Comparison of ENCODE assay signal across 22 mouse cellular contexts in genomic region chr5:136147704-136148103, GRCm38 (mm10). TPM values are rescaled to one million over a fixed set of nuclear protein-coding genes. Genes with fewer than 3 reads are reported as not detected.
DNase-seq lines count a peak whose midpoint lies in the region; ATAC-seq and TF ChIP-seq lines count a peak whose summit lies in the region.
"Had no signal": no experiment of that assay in that cellular context is flagged by ENCODE, and none has a peak within 500 bp of the region (broad histone marks: within the 10 kb centered on the region; RNA-seq: fewer than 3 reads in every experiment).

No protein-coding gene starts in this region.

- H3K4me3 ChIP-seq in megakaryocyte, embryonic 14.5 days (replicated peaks): peak overlapping the region; percentile 28
- H3K4me3 ChIP-seq in bone marrow, adult 2 months (replicated peaks; ENCODE audit: control insufficient read depth, low read depth, low read length): no peak overlapping the region
- no peak overlapping the region for H3K4me3 ChIP-seq in midbrain, embryonic 16.5 days (ENCODE audit: low read depth, low read length)
- H3K4me3 ChIP-seq: embryonic facial prominence, embryonic 12.5 days; embryonic facial prominence, embryonic 15.5 days; hindbrain, embryonic 12.5 days; hindbrain, embryonic 15.5 days had no signal

- H3K9me3 ChIP-seq in megakaryocyte, embryonic 14.5 days: no peaks in the 10 kb centered on the region
- no peaks in the 10 kb centered on the region for H3K9me3 ChIP-seq in midbrain, embryonic 16.5 days (replicated peaks; ENCODE audit: control insufficient read depth, low read length, poor library complexity, severe bottlenecking)
- H3K9me3 ChIP-seq: embryonic facial prominence, embryonic 15.5 days; hindbrain, embryonic 12.5 days; hindbrain, embryonic 15.5 days had no signal

- H3K9ac ChIP-seq in midbrain, embryonic 16.5 days (ENCODE audit: low read depth, low read length): no peak overlapping the region
- H3K9ac ChIP-seq: embryonic facial prominence, embryonic 12.5 days; embryonic facial prominence, embryonic 15.5 days; forebrain, postnatal 0 days; hindbrain, embryonic 12.5 days; hindbrain, embryonic 15.5 days had no signal

- peaks cover 91% of the 10 kb centered on the region for H3K4me1 ChIP-seq in megakaryocyte, embryonic 14.5 days
- H3K4me1 ChIP-seq in bone marrow, adult 2 months (ENCODE audit: control insufficient read depth, insufficient read depth, low read length): peaks cover 14% of the 10 kb centered on the region
- H3K4me1 ChIP-seq in midbrain, embryonic 16.5 days (ENCODE audit: control insufficient read depth, insufficient read depth, low read length): no peaks in the 10 kb centered on the region
- H3K4me1 ChIP-seq: embryonic facial prominence, embryonic 12.5 days; embryonic facial prominence, embryonic 15.5 days; hindbrain, embryonic 12.5 days; hindbrain, embryonic 15.5 days had no signal

- peak; percentile 42 for DNase-seq in thymus, postnatal 14 days
- no peak for DNase-seq in thymus, postnatal 0 days (ENCODE audit: low spot score)
- no peak for DNase-seq in heart, adult 18-20 months
- DNase-seq: adrenal gland, adult 2 months; adrenal gland, postnatal 14 days; cerebellum, adult 18-20 months; cerebellum, adult 9-10 months; cerebellum, postnatal 14 days; forebrain, postnatal 0 days; gastrocnemius, postnatal 10 days; gastrocnemius, postnatal 36 days had no signal

- H3K4me2 ChIP-seq in midbrain, embryonic 16.5 days (ENCODE audit: low read length): no peak overlapping the region
- H3K4me2 ChIP-seq: embryonic facial prominence, embryonic 12.5 days; embryonic facial prominence, embryonic 15.5 days; heart, embryonic 11.5 days; hindbrain, embryonic 12.5 days; hindbrain, embryonic 15.5 days had no signal

- H3K36me3 ChIP-seq in megakaryocyte, embryonic 14.5 days (replicated peaks; ENCODE audit: low read length): peaks cover 25% of the 10 kb centered on the region
- H3K36me3 ChIP-seq in midbrain, embryonic 16.5 days (ENCODE audit: control insufficient read depth, insufficient read depth, low read length): no peaks in the 10 kb centered on the region
- H3K36me3 ChIP-seq: embryonic facial prominence, embryonic 12.5 days; embryonic facial prominence, embryonic 15.5 days; hindbrain, embryonic 15.5 days had no signal

- no peaks in the 10 kb centered on the region for H3K27me3 ChIP-seq in megakaryocyte, embryonic 14.5 days (replicated peaks)
- H3K27me3 ChIP-seq in midbrain, embryonic 16.5 days (ENCODE audit: control insufficient read depth, insufficient read depth, low read depth, low read length): no peaks in the 10 kb centered on the region
- H3K27me3 ChIP-seq: CH12.LX; embryonic facial prominence, embryonic 12.5 days; embryonic facial prominence, embryonic 15.5 days; hindbrain, embryonic 12.5 days; hindbrain, embryonic 15.5 days had no signal

- ATAC-seq in megakaryocyte, adult 5-6 weeks (ENCODE audit: poor library complexity, severe bottlenecking): no peak
- no peak for ATAC-seq in midbrain, embryonic 16.5 days
- ATAC-seq: forebrain, embryonic 14.5 days; forebrain, postnatal 0 days had no signal

- TF ChIP-seq CTCF in bone marrow, adult 2 months (IDR thresholded peaks at IDR 0.05; ENCODE audit: control insufficient read depth, insufficient read depth, low read length): no peak

- H3K27ac ChIP-seq in bone marrow, adult 2 months (ENCODE audit: control insufficient read depth, insufficient read depth, low read depth, low read length, poor library complexity): peak overlapping the region; percentile 10
- no peak overlapping the region for H3K27ac ChIP-seq in midbrain, embryonic 16.5 days (ENCODE audit: low read length)
- H3K27ac ChIP-seq: embryonic facial prominence, embryonic 12.5 days; embryonic facial prominence, embryonic 15.5 days; hindbrain, embryonic 12.5 days; hindbrain, embryonic 15.5 days had no signal

- WGBS in bone marrow, adult 2 months: 55% methylated on average over 8 of the region's 8 CpGs
- WGBS in midbrain, embryonic 16.5 days: 75% methylated on average over 8 of the region's 8 CpGs

- no peak for TF ChIP-seq POLR2A in bone marrow, adult 2 months (IDR thresholded peaks at IDR 0.05; ENCODE audit: borderline replicate concordance, control insufficient read depth, low read depth, low read length)

RNA-seq across cellular contexts. Expression of gene Alkbh4, which starts 11.8 kb away (rescaled TPM):
- polyA plus RNA-seq in megakaryocyte, embryonic 14.5 days (2012; ENCODE audit: insufficient read depth, low replicate concordance): 37.3 and 77.1 TPM in 2 replicates
- 14.0 and 19.8 TPM in 2 replicates for total RNA-seq in megakaryocyte, adult 5-6 weeks (2015)
- 11.2 and 15.2 TPM in 2 replicates for total RNA-seq in megakaryocyte, adult 5-6 weeks (2017)
- polyA plus RNA-seq in thymus, postnatal 0 days (2015; fragmentation: Nextera tagmentation; extraction: Ambion mirVana): 38.0 and 38.5 TPM in 2 replicates
- polyA plus RNA-seq in bone marrow, adult 2 months (2011; ENCODE audit: insufficient read depth, insufficient read length, low replicate concordance, missing spikeins): 8.8 and 14.2 TPM in 2 replicates
- total RNA-seq in heart, adult 18-20 months (2021): 1 to 10 TPM; 4.7 to 4.9 TPM
- 20.4 and 20.5 TPM in 2 replicates for polyA plus RNA-seq in midbrain, embryonic 16.5 days (2015; fragmentation: Nextera tagmentation; extraction: Ambion mirVana)

RNA-seq across cellular contexts. Expression of gene Lrwd1, which starts 11.8 kb away (rescaled TPM):
- 47.2 and 54.5 TPM in 2 replicates for polyA plus RNA-seq in megakaryocyte, embryonic 14.5 days (2012; ENCODE audit: insufficient read depth, low replicate concordance)
- 12.3 and 16.0 TPM in 2 replicates for total RNA-seq in megakaryocyte, adult 5-6 weeks (2015)
- total RNA-seq in megakaryocyte, adult 5-6 weeks (2017): 40.9 and 58.5 TPM in 2 replicates
- polyA plus RNA-seq in thymus, postnatal 0 days (2015; fragmentation: Nextera tagmentation; extraction: Ambion mirVana): 66.5 and 67.6 TPM in 2 replicates
- 41.9 and 61.5 TPM in 2 replicates for polyA plus RNA-seq in bone marrow, adult 2 months (2011; ENCODE audit: insufficient read depth, insufficient read length, low replicate concordance, missing spikeins)
- 1 to 10 TPM; 5.5 to 5.7 TPM for total RNA-seq in heart, adult 18-20 months (2021)
- 27.1 and 28.1 TPM in 2 replicates for polyA plus RNA-seq in midbrain, embryonic 16.5 days (2015; fragmentation: Nextera tagmentation; extraction: Ambion mirVana)

RNA-seq across cellular contexts. Expression of gene Orai2, which starts 22.8 kb away (rescaled TPM):
- polyA plus RNA-seq in megakaryocyte, embryonic 14.5 days (2012; ENCODE audit: insufficient read depth, low replicate concordance): 23.2 and 25.7 TPM in 2 replicates
- total RNA-seq in megakaryocyte, adult 5-6 weeks (2015): 26.1 and 26.5 TPM in 2 replicates
- total RNA-seq in megakaryocyte, adult 5-6 weeks (2017): 42.8 and 48.1 TPM in 2 replicates
- 54.7 and 67.8 TPM in 2 replicates for polyA plus RNA-seq in thymus, postnatal 0 days (2015; fragmentation: Nextera tagmentation; extraction: Ambion mirVana)
- polyA plus RNA-seq in bone marrow, adult 2 months (2011; ENCODE audit: insufficient read depth, insufficient read length, low replicate concordance, missing spikeins): 13.1 and 33.3 TPM in 2 replicates
- total RNA-seq in heart, adult 18-20 months (2021): 1 to 10 TPM; 1.2 to 2.4 TPM
- polyA plus RNA-seq in midbrain, embryonic 16.5 days (2015; fragmentation: Nextera tagmentation; extraction: Ambion mirVana): 47.1 and 52.0 TPM in 2 replicates

RNA-seq across cellular contexts. Expression of gene Polr2j, which starts 31.3 kb away (rescaled TPM):
- 14.7 and 91.2 TPM in 2 replicates for polyA plus RNA-seq in megakaryocyte, embryonic 14.5 days (2012; ENCODE audit: insufficient read depth, low replicate concordance)
- total RNA-seq in megakaryocyte, adult 5-6 weeks (2015): 94.7 and 103 TPM in 2 replicates
- total RNA-seq in megakaryocyte, adult 5-6 weeks (2017): 105 and 117 TPM in 2 replicates
- polyA plus RNA-seq in thymus, postnatal 0 days (2015; fragmentation: Nextera tagmentation; extraction: Ambion mirVana): 312 and 321 TPM in 2 replicates
- 54.8 and 82.1 TPM in 2 replicates for polyA plus RNA-seq in bone marrow, adult 2 months (2011; ENCODE audit: insufficient read depth, insufficient read length, low replicate concordance, missing spikeins)
- total RNA-seq in heart, adult 18-20 months (2021): 10 to 100 TPM; 63.7 to 78.8 TPM
- polyA plus RNA-seq in midbrain, embryonic 16.5 days (2015; fragmentation: Nextera tagmentation; extraction: Ambion mirVana): 190 and 194 TPM in 2 replicates

RNA-seq across cellular contexts. Expression of gene Prkrip1, which starts 51.1 kb away (rescaled TPM):
- polyA plus RNA-seq in megakaryocyte, embryonic 14.5 days (2012; ENCODE audit: insufficient read depth, low replicate concordance): 19.4 and 67.8 TPM in 2 replicates
- total RNA-seq in megakaryocyte, adult 5-6 weeks (2015): 8.7 and 15.7 TPM in 2 replicates
- 46.0 and 50.7 TPM in 2 replicates for total RNA-seq in megakaryocyte, adult 5-6 weeks (2017)
- 60.0 and 65.9 TPM in 2 replicates for polyA plus RNA-seq in thymus, postnatal 0 days (2015; fragmentation: Nextera tagmentation; extraction: Ambion mirVana)
- polyA plus RNA-seq in bone marrow, adult 2 months (2011; ENCODE audit: insufficient read depth, insufficient read length, low replicate concordance, missing spikeins): 40.9 and 47.7 TPM in 2 replicates
- 10 to 100 TPM; 13.8 to 24.2 TPM for total RNA-seq in heart, adult 18-20 months (2021)
- polyA plus RNA-seq in midbrain, embryonic 16.5 days (2015; fragmentation: Nextera tagmentation; extraction: Ambion mirVana): 59.4 and 73.5 TPM in 2 replicates
